Mouse (Mus musculus) spleen, postnatal 10 days (tissue): ENCODE results near the gene Xiap.
"Not testable (repeated sequence)": the region's sequence is repeated elsewhere in the genome, so short reads cannot be mapped to it uniquely, and the experiment has no call there.

Experiments
- DNase-seq, 2 experiments: peaks; one replicate each; pipeline ENCODE4 v3.0.0; 2021 to 2022; ENCODE audit warnings: low spot score in 2 of 2

The Xiap gene

GRCm38 (mm10) chrX:42059282-42060068 lies at the start of gene Xiap:
Xiap (plus strand) TSS chrX:42059679.
- no peak for DNase-seq

- no peak for DNase-seq
Measured at GRCm38 (mm10) chrX:42012677-42013208, 46.7 kb upstream of the Xiap start.

GRCm38 (mm10) chrX:42013776-42014175 lies 45.7 kb upstream of the Xiap start:
- no peak for DNase-seq

- no peak for DNase-seq
Measured at GRCm38 (mm10) chrX:42014502-42014901, 45.0 kb upstream of the Xiap start.

- DNase-seq = no peak
Measured at GRCm38 (mm10) chrX:42018030-42018429, 41.4 kb upstream of the Xiap start.

- DNase-seq = peak in 1 of 2 experiments; percentile 73
Measured at GRCm38 (mm10) chrX:42019441-42019840, 40.0 kb upstream of the Xiap start.

GRCm38 (mm10) chrX:42025802-42026440 lies 33.6 kb upstream of the Xiap start:
- not testable (repeated sequence) for DNase-seq

- DNase-seq = not testable (repeated sequence)
Measured at GRCm38 (mm10) chrX:42026981-42027380, 32.5 kb upstream of the Xiap start.

- DNase-seq = peak; percentile 72 to 81
Measured at GRCm38 (mm10) chrX:42033111-42033693, 26.3 kb upstream of the Xiap start.

- no peak for DNase-seq
Measured at GRCm38 (mm10) chrX:42033911-42034310, 25.6 kb upstream of the Xiap start.

GRCm38 (mm10) chrX:42039481-42039880 lies 20.0 kb upstream of the Xiap start:
- DNase-seq = no peak

- DNase-seq = no peak
Measured at GRCm38 (mm10) chrX:42044935-42045334, 14.5 kb upstream of the Xiap start.

- DNase-seq = no peak
Measured at GRCm38 (mm10) chrX:42050652-42051643, 8.5 kb upstream of the Xiap start.

- no peak for DNase-seq
Measured at GRCm38 (mm10) chrX:42057012-42057411, 2.5 kb upstream of the Xiap start.

GRCm38 (mm10) chrX:42057873-42058272 lies 1.6 kb upstream of the Xiap start:
- DNase-seq = no peak

- DNase-seq = no peak
Measured at GRCm38 (mm10) chrX:42063621-42064020, 4.1 kb downstream of the Xiap start.

- DNase-seq = no peak
Measured at GRCm38 (mm10) chrX:42065086-42065485, 5.6 kb downstream of the Xiap start.

GRCm38 (mm10) chrX:42066771-42067170 lies 7.3 kb downstream of the Xiap start:
- DNase-seq = no peak

- DNase-seq = peak; percentile 56 to 82
Measured at GRCm38 (mm10) chrX:42067791-42068200, 8.3 kb downstream of the Xiap start.

GRCm38 (mm10) chrX:42068201-42068874 lies 8.9 kb downstream of the Xiap start:
- peak; percentile 56 to 58 for DNase-seq

- DNase-seq = peak; percentile 20 to 25
Measured at GRCm38 (mm10) chrX:42068875-42069257, 9.4 kb downstream of the Xiap start.
